Mouse (Mus musculus) erythroblast, embryonic 14.5 days (primary cell): ENCODE results near the gene Atp7b.

ENCODE experiments used
- GATA1 ChIP-seq: IDR thresholded peaks from 2 replicates; pipeline ENCODE4 v1.6.1; 2012; ENCODE audit warnings: low read length, inconsistent platforms, mixed read lengths
- TAL1 ChIP-seq: IDR thresholded peaks from 3 replicates; pipeline ENCODE4 v1.6.1; 2012; ENCODE audit warnings: low read length, inconsistent platforms, mixed read lengths

GRCm38 (mm10) chr8:22040153-22040509 is 20.0 kb downstream of the Atp7b start:
- no peak for TF ChIP-seq GATA1
- TF ChIP-seq TAL1, result no peak
